Mouse (Mus musculus) liver, postnatal 0 days (tissue): Measurements from ENCODE around the gene Fam186b.

Experiments used
- CTCF ChIP-seq: sonication (generic); IDR thresholded peaks from 2 replicates; pipeline ENCODE4 v1.5.1; 2016; ENCODE audit warnings: antibody characterized with exemption, low read depth
- EP300 ChIP-seq: IDR thresholded peaks from 2 replicates; pipeline ENCODE4 v1.6.1; 2016; ENCODE audit warnings: antibody characterized with exemption, low read depth, mild to moderate bottlenecking

DNA sequence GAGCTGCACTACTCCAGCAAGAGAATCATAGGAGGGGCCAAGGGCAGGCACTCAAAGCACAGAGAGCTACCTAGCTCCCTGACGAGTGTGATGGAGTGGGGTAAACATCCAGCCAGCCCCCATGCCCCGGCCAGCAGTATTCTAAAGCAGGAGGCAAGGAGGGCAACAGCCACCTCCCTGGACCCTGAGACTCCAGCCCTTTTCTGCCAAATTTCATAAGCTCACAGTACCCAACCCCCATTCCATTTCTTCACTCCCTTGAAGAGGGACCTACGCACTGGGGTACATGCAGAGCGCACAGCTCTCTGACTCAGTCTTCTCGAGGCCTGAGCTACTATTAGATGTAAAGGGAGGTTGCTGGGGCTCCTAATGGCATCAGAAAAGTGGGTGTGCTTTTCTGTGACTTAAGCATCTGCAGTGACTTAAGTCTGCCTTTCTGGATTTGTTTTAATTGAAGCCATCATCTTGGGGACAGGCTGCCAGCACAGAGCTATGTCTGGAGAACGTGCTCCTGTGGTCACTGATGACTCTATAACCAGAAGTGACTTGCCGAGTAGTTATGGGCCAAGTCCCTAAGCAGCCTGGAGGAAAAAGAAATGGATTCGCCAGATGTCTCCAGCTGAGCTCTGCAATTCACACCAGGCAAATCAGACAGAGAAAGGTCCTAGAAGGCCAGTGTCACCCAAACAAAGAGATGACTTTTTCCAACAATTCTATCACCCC lies 48.6 kb upstream of the Fam186b start:
- no peak for TF ChIP-seq EP300
- TF ChIP-seq CTCF, result no peak
